Mouse (Mus musculus): ENCODE results near the gene Cd22.

- no peak for TF ChIP-seq CTCF (IDR thresholded peaks at IDR 0.05; ENCODE audit: low read depth, low read length)
- no peak for TF ChIP-seq POLR2A (IDR thresholded peaks at IDR 0.05; ENCODE audit: extremely low read depth, insufficient read depth, low read length)
Observed at GRCm38 (mm10) chr7:30851421-30851820, 28.7 kb downstream of the Cd22 start.

Measured in liver, adult 2 months (tissue).